Mouse (Mus musculus) adipocyte (in vitro differentiated cells): ENCODE measurements at regions not wholly inside any gene's neighbourhood (a gene's known extent, or its start where the extent isn't known, plus 50 kb on each side); places are given as distances from the start of the nearest gene placed in this dataset.

Source experiments
- DNase-seq: peaks from one replicate; pipeline ENCODE4 v3.0.0-alpha.2; 2016; ENCODE audit warnings: low spot score

DNA sequence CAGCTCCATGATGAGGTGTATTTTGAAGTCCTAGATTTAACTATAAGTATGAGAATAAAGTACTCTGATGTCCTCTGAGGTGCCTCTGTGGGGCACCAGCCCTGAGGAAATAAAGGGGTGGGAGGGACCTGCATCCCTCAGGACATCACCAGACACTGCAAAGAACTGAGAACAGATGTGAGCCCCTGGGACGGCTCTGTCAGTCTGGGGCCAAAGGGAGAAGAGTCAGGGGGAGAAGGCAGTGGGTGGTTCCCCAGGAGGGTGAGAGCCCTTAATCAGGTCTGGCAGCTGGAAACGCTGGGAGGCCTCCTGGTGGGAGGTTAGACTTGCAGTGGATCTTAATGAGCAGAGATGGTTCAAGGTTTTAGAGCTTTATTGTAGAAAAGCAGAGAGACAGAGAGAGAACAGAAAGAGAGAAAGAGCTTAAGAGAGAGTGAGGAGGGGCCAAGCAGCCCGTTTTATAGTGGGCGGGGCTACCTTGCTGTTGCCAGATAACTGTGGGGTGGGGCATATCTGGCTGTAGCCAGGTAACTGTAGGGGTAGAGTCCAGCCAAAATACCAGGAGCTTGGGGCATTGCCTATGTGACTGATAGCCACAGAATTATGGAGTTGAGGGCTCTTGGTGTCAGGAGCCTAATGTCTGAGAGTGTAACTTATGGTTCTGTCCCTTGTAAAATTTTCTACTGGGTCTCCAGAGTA, 97.3 kb upstream of the Tmtc4 start:
- DNase-seq: no peak

DNA sequence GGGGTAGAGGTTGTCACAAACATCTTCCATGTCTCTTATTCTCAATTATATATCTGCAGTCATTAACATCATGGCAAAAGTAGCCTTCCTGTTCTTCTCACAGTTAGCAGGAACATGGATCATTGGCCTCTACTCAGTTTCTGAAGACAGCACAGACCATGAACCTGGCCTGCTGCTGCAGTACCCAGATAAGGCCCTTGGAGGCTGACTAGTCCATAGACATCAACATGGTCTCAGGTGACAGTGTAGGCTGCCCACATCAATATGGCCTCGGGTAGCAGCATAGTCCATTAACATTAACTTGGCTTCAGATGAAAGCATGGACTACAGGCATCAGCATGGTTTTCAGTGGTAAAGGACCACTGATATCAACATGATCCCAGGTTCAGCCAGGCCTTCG, 95.9 kb upstream of the Tmtc4 start:
- no peak for DNase-seq

DNA sequence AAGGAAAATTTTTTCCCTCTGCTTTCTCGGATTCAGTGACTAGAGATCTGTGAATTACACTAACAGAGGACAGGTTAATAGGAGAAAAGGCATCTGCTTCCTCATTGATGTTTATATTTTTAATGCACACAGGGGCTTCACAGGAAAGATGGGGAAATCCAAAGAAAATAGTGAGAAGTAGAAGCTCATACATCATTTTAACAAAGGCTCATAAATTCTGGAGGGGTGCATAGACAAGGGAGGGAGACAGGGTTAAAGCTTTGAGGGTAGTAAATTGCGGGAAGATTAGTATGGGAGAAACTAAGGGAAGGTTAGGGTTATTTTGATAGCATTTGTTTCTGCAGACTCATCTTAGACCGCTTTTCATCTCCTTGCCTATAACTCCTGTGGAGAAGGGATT, 95.0 kb upstream of the Tmtc4 start:
- DNase-seq: no peak

DNA sequence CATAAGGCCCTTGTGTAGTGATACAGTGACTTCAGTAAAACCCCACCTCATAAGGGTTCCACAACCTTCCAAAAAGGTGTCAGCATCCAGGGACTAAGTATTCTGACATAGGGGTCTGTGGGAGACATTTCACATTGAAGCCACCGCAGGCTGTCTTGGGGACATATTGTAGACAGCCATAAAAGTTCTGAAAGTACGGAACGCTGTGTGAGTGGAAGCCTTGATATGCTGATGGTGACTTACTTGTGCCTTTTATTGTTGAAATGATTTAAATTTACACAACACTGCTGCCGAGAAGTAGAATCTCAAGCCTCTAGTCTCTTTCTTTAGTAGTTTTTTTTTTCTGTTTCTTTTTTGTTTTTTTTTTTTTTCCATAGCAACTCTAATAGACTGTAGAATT, 82.5 kb upstream of the Tmtc4 start:
- no peak for DNase-seq

DNA sequence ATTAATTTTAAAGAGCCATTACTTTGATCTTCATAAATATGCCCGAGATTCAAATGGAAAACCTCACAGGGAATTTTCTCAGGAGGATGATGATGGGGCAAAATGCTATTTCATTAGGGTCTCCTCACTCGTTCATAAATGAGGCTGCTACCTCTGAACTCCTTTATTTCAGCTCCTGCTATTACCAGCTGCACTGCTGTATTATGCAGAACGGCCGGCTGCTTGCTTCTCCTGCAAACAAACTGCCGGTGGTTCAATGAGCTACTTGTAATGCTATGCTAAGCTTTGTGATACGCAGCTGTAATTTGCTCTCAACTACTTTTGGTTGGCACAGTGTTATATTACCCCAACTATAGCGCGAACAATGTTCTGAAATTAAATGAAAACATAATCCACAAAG, 81.7 kb upstream of the Tmtc4 start:
- DNase-seq: no peak

DNA sequence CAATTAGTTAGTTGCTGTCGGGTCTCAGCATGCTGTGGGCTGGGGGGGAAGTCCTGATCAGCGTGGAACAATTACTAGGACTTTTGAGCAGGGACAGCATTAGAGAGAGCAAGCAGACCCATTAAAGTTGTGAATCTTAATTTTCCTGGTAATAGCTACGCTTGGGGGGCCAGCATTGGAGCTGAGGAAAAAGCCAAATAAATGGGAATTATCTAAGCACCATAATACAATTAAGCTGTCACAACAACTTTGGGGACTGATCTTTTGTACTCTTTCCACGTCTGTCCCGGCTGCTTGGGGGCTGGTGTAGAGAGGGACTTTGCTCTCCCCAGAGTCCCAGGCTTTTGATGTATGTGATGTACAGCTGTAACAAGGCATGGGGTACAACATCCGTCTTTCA, 81.3 kb upstream of the Tmtc4 start:
- no peak for DNase-seq

DNA sequence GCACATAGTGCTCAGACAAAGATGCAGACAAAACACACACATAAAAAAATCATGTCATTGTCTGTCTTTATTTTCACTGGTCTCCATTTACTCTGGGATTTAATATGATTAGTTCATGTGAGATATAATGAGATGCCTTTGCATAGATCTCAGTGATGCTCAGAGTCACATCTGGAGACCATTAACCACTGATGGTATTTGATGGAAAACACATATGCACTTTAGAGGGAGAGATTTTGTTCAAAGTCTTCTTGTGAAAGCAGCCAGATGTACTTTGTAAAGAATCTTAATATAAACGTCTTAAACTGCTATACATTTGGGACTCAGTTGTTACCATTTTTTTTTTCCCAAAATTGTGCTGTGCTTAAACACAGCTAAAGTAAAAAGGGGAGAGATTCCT, 79.1 kb upstream of the Tmtc4 start:
- DNase-seq: no peak

DNA sequence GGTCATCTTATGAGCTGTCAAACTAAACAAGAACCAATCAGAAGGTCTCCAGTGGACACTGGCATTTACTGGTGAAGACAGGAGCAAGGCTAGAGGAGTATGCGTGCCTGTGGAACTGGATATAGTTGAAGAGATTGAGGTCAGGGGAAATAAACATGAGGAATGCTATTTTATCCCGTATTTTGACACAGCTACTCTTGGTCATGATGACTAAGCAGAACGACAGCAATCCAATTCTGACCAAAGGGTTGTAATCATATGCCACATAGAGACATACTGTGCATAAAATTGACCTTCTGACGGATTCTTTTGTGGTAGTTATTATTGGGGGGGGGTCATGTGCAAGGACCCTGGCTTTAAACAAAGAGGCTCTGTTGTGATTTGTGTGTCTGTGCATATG, 73.1 kb upstream of the Tmtc4 start:
- peak; percentile 57 for DNase-seq

DNA sequence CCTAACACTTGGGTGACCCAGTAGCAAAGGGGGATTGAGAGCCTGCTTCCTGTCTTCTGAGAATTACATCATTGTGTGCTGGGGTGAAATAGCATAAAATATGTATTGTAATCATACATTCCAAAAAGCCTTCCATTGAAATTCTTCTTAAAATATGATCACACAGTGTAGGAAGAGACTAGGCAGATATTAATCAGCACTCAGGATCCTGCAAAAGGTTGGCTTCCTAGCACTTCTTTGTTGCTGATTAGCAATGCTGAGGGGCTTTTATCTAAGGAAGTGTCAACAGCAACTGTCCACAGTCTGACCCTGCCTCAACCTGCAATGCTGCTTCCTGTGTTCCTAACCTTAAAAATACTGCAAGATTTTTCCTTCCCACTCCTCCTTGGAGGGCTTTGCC, 64.6 kb upstream of the Tmtc4 start:
- no peak for DNase-seq

DNA sequence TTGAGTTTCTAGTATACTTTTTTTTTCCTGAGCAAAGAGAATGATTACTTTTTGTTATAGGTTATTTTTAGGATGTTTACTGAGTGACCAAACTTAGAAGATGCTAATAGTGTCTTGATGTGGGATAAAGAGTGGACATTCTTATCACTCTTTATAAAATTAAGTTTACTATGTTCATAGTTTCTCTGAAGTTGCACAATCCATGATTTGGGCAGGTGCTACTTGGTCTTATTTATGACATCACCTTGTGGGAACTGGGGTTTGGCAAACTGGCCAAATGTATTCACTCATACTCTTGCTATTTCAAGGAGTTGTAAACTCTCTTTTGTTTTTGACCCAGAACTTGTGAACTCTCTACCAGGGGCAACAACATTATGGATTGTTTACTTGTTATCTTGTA, 56.2 kb upstream of the Tmtc4 start:
- DNase-seq: no peak

DNA sequence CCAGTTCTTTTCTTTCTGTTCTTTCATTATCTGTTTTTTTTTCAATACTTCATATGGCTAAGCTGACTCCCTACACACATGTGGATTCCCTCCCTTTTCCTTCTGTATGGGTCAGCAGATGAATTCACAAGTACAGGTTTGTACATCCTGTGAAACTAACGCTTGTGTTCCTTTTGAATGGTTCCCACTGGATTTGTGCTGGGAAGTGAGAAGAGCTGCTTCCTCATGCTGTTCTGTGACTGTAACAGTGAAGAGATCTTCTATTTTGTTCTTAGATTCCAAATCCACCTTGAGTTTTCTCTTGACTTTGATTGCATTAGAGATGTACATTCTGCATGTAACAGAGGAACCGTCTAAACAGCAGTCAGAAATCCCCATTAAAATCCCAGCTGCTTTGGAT, 53.6 kb upstream of the Tmtc4 start:
- DNase-seq: no peak
